Mouse (Mus musculus) neural tube, embryonic 10.5 days (tissue): ENCODE results near the gene Qpct.
A peak's percentile ranks its signal among the peaks of the same experiment; 100 is the strongest.
"Not testable (repeated sequence)": the region's sequence is repeated elsewhere in the genome, so short reads cannot be mapped to it uniquely, and the experiment has no call there.

ENCODE experiments used
- DNase-seq: peaks from one replicate; pipeline ENCODE4 v3.0.0-alpha.2; 2017; ENCODE audit warnings: low spot score; ENCODE audit errors: extremely low spot score

Qpct gene

DNA sequence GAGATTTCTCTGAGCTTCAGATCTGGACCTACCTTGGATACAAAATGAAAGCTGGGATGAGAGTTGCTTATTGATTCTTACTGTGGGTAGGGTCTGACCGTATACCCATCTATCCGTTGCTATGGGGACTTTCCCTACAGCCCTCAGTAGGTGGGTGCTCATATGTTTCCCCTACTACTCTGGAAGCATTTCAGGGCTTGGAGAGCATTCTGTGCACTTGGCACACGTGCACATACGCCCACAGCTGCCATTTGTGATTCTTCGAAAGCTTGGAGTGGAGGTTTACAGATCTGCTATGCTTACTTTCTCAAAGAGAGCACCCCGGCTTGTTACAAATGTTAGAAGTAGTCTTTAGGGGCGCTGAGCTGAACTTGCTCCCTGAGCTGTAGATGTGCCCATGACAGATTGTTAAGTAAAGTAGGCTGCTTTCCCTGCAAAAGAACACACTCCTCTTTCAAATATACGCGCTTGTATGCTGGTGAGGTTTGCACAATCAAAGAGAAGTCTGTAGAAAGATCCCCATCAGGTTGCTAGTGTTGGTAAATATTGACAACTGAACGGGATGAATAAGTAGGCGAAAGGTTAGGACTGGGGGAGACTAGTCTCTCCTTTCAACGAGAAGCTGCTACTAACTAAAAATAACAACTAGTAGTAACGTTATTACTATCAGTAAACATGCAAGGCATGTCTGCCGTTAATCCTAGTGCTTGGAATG lies 18.2 kb downstream of the Qpct start:
- DNase-seq = no peak

DNA sequence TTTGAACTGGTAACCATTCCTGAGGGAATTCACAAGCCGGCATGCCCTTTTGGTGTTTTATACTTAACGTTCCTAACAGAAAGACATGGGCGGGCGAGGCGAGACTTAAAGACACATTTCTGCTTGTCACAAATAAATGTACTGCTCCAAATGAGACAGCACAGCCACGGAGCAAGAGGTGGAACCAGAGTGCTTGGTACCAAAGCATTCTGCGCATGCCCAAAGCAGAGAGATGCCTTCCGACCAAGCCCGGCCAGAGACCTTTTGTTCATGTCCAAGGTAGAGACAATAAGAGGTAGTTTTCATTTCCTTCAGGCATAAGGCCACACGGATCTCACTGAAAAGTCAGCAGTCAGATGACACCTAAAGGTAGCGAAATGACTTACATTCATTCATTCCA lies 20.2 kb downstream of the Qpct start:
- DNase-seq = no peak

DNA sequence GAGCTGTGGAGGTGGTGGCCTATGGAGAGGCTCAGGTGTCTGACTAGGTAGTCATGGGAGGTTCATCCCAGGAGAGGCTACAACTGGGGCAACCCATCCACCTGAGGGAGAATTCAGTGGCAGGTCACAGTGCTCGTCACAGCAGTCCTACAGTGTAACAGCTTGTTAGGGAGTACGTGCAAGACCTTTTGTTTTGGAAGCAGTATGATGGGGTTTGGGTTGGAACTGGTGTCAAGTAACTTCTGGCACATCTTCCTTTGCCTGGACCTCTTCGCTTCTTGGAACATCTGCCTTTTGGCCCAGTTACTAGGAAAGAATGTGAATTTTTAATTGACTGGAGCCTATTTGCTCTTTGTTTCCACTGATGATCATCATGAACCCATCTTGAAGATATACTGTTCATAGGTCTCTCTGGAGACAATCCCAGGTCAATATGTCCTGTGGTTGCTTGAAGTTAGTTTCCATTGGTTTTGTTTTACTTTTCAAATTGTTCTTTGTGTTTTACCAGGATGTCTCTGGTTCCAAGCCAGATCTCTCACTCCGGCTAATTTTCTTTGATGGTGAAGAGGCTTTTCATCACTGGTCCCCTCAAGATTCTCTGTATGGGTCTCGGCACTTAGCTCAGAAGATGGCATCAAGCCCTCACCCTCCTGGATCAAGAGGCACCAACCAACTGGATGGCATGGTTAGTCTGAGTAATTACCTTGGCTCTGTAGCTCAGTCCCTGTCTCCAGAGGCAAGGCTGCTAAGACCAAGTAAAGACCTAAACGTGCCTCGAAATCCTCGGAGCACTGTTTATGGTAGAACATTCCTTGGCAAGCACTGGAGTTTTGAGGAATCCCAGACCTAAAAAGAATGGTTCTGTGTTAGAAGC lies 25.5 kb downstream of the Qpct start:
- no peak for DNase-seq

DNA sequence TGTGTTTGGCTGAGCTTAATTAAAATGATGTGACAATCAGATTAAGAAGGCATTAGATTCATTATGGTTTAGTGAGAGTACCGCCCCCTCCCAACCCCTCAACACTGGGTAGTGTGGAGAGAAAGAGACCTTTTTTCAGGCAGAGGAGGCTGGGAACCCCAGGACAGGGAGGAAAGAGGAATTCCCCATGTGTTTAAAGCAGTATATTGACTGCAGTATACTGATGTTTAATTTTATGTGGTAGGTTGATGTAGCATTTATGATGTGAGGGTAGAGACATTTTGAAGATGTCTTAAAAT lies 26.1 kb downstream of the Qpct start:
- DNase-seq = no peak

DNA sequence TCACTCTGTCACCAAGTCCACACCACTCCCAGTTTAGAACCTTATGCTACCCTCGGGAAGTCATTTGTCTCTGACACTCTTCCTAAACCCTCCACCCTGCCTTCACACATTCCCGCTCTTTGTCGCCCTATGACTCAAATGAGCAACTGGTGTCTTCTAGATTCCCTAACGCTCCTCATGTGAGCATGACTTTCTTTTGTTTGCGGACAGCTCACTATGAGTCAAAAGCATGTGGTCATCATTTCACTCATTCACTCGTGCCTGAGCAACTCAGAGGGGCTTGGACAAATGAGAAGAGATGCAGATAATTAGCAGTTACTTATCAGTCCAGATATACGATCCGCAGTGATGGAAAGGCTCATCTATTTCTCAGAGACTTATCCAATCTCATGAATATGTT lies 26.5 kb downstream of the Qpct start:
- no peak for DNase-seq

DNA sequence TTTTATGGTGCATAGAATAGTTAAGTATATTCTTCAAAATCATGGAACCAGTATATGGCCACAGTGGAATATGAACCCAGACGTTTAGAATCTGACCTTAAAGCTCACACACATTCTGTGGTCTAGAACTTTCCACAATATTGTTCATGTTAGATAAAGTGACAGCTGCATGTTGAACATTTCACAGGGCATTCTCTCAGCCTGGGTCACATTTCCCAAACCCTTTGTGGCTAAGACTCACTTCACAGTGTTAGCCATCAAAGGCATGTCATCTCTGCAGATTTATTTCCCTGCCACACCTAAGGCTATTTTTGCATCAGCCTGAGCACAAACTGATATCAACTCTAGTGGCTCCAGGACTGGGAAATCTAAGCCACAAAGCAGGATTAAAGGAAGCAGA lies 40.0 kb downstream of the Qpct start:
- no peak for DNase-seq

DNA sequence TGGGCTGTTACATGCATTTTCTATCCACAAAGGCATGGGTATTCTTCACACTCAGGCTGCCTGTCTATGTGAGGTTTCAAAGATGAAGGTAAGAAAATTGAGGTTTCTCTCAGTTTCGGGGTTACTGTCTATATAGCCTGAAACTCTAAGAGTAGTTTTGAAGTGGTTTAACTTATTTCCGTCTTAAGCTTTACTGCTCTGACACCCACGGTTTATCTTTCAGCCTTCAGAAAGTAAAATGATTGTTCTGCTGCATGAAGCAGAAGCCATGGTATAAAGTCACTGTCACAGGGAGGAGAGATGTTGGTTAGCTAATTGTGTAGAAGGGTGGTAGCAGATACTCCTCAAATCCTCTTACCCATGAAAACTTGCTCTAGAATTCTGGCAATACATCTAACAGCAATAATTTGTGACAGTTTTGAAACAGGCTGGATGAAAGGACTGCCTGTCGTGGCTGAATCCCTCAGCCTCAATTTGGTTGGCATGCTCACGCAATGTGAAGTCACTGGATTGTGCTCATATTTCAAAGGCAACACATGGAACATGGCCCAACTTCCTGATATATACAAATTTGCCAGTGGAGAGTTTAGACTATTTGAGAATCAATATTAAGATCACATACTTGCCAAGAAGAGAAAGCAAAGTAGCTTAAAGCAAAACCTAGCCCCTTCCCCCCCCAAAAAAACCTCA lies 41.7 kb downstream of the Qpct start:
- DNase-seq = no peak

DNA sequence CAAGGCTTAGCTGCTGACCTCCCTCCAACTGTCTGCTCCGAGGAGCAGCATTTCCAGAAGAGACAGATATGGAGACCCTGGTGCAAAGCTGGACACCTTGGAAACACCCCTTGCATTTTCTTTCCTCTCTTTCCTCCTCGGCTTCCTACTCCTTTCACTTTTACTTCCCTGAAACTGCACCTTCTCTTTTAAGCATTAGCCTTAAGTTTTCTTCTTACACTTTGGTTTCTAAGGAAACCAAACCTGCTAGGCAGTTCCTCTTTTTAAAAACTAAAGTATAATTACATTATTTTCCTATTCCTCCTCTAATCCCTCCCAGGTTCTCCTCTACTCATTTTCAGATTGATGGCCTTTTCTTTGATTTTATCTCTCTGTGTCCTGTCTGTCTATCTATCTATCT lies 43.9 kb downstream of the Qpct start:
- DNase-seq = no peak

DNA sequence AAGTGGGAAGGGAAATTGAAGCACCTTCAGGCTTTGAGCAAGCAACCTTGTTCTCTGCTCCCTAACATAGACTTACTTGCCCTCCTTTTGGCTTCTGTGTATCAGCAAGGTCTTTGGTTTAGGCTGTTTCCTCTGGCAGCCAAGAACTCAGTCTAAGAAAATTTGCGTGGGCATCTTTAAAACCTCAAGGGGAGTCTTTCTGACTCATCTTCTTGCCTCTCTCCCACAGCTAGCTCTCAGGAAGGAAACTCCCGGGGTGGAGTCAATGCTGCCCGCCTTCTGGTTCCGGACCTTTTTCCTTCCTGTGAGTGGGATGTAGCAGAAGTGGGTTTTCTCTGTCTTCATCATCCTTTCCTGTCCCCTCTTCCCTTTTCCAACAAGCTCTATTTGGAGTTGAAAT lies 48.2 kb downstream of the Qpct start:
- DNase-seq = no peak

DNA sequence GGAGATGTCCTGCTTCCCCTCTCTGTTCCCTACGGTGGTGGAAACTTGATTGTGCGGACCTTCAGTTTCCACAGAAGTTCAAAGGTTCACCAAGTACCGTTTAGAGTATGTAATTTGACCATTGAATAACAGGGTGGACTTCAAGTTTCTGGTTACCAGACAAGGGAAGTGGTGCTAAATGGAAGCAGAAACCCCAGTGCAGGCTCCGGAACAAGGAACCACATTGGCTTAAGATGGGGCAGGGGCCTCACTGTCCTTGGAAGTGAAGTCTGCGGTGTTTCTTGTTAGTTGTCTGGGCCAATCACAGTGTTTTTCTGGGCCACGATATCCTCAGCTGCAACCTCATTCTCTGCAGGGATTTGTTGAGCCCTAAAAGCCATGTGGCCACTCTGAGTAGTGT lies 56.5 kb downstream of the Qpct start:
- no peak for DNase-seq

DNA sequence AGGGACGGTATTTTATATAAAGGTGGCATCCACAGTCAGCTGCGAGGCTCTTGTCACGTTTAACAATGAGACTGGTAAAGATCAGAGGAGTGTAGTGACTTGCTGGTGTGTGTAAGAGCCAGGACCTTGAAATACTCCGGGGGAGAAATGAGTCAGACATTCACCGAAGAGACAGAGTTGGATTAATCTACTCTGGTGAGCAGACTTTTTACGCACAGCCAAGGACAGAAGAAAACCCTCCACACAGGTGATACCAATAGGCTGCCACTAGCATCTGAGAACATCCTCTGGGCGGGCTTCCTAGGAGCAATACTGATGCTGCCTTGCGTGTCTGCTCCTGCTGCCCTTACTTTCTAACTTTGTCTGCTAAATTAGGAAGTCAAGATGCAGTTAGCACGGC lies 57.9 kb downstream of the Qpct start:
- DNase-seq = no peak

DNA sequence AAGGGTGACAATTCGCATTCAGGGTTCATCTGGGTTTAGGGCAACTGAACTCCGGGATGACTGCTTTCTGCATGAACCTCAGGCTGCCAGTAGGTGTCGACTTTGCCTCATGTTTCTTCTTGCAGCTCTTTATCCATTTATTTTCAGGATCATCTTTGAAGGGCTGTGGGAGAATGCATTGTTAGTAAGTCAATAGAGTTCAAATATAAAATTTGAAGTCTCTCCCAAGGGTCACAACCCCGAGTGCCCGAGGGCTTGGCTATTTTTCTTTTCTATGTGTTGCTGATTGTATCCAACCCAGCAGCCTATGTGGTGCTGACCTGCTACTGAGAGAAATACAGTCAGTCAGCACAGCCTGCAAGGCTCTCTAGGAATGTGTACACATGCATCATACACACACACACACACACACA lies 59.2 kb downstream of the Qpct start:
- DNase-seq = peak; percentile 50

DNA sequence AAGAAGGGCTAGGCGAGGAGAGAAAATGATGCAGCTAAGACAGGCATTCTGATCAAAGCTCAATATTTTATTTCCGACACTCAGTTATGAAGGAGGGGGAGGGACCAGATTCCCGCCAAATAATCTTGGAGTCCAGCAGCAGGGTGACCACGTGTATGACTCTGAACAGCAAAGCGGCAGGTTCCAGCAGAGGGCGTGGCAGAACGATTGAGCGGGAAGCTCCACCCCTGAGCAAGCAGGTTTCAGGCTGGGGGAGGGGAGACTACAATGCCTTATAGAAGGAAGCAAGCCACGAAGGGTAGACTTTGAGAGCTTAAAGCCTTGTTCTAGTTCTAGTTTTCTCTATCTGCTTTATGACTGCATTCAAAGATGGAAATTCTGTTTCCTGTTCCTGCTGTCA lies 63.5 kb downstream of the Qpct start:
- not testable (repeated sequence) for DNase-seq

DNA sequence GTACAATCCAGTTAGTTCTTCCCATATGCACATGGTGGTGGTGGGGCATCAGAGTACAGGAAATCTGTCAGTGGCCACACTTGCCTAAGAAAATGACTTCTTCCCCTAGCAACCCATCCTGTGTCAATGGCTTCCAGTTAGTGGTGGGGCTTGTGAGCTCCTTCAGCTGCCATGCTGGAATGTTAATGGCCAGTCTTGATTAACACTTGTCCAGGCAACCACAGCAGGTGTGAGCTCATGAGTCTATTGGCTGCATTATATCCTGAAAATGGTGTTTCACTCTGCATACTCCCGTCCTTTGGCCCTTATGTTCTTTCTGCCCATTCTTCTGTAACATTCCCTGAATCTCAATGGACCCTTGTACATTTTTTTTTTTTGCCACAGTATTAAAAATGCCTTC lies 67.4 kb downstream of the Qpct start:
- no peak for DNase-seq

DNA sequence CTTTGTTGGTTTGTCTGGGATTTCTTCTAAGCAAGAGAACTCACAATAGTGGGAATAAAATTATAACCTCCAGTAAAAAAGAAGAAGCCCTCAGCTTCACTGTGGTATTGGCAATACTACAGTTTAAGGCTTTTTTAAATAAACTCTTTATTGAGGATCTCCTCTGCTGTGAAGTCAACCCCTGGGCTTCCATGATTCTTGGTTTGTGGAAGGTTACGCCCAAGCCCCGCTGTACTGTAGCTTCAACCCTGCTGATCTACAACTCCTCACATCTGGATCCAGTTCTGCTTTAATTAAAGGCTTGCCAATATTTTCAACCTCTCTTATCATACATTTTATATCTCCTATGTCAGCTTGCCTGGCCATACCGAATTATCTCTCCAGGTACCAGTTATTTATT lies 68.6 kb downstream of the Qpct start:
- no peak for DNase-seq

DNA sequence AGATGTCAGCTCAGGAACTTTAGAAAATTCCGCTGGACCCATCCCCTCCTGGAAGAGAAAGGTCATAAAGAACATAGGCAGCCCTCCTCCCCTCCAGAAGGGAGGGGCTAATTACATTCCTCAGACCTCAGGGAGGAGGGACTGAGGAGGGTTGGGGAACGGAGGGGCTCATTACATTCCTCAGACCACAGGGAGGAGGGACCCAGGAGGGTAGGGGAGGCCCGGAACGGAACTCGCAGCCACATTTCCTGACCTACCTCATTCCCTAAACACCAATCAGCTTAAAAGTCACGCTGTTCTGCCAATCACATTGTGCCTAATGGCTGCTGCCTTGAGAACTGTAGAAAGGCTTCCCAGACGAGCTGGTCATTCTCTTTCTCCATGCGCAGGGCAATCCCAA lies 82.0 kb downstream of the Qpct start:
- DNase-seq = no peak

DNA sequence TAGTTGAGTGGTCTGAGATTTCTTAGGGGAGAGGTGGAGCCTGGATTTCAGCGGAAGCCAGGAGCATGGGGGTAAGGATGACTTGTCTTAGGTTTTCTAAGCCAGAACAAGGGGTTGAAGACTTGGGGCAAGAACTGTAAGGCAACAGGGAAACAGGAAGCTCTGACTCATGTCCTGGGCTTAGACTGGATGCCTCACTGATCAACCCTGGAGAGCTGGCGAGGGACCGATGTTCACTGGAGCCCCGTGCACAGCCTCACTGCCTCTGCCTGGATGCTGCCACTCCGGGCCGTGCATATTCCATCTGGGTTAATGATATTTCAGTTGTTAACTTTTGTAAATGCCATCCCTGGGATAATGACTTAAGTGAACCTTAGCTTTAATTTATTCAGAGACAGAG lies 84.1 kb downstream of the Qpct start:
- no peak for DNase-seq

DNA sequence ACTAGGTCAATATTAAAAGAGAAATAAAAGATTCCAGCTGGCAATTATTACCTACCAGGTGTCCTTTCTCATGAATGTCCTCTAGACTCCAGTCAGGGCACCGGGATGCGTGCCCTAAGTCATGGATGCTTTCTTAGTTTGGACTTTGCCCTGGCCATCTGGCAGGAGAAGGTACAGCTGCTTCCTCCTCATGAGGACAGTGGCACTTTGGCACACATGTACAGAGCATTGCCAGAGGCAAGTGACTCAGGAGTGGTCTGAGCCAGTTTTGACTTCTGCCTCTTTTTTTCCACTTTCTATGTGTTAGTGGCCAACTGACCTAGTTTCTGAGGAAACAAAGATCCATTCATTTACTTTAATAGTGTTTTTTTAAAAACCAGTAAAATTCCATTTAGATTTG lies 84.7 kb downstream of the Qpct start:
- no peak for DNase-seq
